Mouse (Mus musculus): ENCODE measurements around the gene Smlr1.

Gene Smlr1

GRCm38 (mm10) chr10:25499323-25500071, 36.6 kb downstream of the Smlr1 start:
- DNase-seq (ENCODE audit: low spot score in 2 of 2) = no peak

- DNase-seq (ENCODE audit: low spot score in 2 of 2) = peak; percentile 67 to 79
These were observed 47.6 kb downstream of the Smlr1 start for GRCm38 (mm10) chr10:25488456-25488855.

- no peak for DNase-seq (ENCODE audit: low spot score in 2 of 2)
These were observed 53.3 kb downstream of the Smlr1 start for GRCm38 (mm10) chr10:25482791-25483190.

- DNase-seq (ENCODE audit: low spot score in 2 of 2) = no peak
These were observed 56.4 kb downstream of the Smlr1 start for GRCm38 (mm10) chr10:25479716-25480115.

Data from frontal cortex, postnatal 36 days (tissue).